Mouse (Mus musculus): ENCODE measurements at regions not wholly inside any gene's neighbourhood (a gene's known extent, or its start where the extent isn't known, plus 50 kb on each side); places are given as distances from the start of the nearest gene placed in this dataset.

DNA sequence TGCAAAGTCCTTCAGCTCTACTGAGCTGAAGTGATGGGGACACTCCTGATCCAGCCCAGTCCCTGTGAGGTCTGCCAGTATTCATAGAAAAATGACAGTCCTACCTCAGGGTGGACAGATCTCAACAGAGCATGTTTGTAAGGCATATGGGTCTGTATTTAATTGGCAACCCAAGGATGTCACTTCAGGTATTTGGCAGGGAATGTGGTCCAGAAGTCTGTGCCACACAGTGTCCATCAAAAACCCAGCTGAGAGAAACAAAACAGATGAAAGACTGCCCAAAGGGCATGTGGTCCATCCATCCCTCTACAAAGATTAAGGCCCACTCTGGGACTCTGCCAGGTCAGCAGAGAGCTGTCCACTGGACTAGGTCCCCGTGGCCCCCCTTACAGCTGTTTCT, 229.3 kb upstream of the Cadm1 start:
- Histone ChIP-seq H3K4me3 (ENCODE audit: control insufficient read depth in 1 of 2, insufficient read depth in 1 of 2, low read depth in 1 of 2, low read length in 2 of 2) (no peak overlapping the region), H3K4me1 (ENCODE audit: control insufficient read depth in 2 of 2, insufficient read depth in 2 of 2, low read length in 2 of 2) (no peaks in the 10 kb centered on the region), H3K9ac (ENCODE audit: low read length) (no peak overlapping the region), H3K36me3 (ENCODE audit: control insufficient read depth, insufficient read depth, low read length) (no peaks in the 10 kb centered on the region), H3K9me3 (ENCODE audit: control insufficient read depth, low read length) (no peaks in the 10 kb centered on the region), H3K4me2 (ENCODE audit: low read length) (no peak overlapping the region), H3K27me3 (ENCODE audit: control insufficient read depth, insufficient read depth, low read length) (peaks cover 17% of the 10 kb centered on the region), H3K27ac (replicated peaks in 1 of 2; ENCODE audit: control insufficient read depth in 1 of 2, insufficient read depth in 1 of 2, low read depth in 2 of 2, low read length in 2 of 2) (no peak overlapping the region)
- no peak for ATAC-seq (ENCODE audit: insufficient number of reproducible peaks, insufficient read depth, low FRiP score, low read depth)
- 36% methylated on average over 1 of the region's 1 CpGs for WGBS

DNA sequence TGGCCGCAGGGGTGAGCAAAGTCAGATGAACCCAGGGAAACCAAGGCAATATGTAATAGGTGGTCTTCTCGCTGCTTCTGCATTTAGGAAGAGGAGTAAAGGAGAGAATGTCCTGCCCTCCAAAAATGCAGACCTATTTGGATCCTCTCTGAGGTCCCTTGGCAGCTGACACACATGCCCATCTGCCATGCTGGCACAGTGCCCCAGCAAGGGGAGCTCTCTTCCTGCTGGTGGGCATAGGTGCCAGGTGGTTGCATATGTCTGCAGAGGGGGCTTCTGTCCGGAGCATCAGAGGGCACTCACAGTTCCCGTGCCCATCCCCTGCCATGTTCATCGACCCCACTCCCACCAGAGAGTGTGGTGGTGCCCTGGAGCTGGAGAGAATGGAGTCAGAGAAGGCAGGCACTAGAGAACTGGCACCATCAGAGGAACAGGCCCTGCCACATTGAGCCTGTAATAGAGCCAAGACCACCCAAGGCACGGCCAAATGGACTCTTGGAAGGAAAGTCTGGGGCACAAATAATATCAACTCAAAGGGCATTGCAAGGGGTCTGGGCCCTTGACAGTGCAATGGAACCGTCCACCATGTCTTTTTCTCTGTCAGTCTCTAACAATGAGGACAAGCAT, 222.7 kb upstream of the Cadm1 start:
- Histone ChIP-seq H3K9me3 (ENCODE audit: control insufficient read depth, low read length) (no peaks in the 10 kb centered on the region), H3K4me3 (ENCODE audit: control insufficient read depth in 1 of 2, insufficient read depth in 1 of 2, low read depth in 1 of 2, low read length in 2 of 2) (no peak overlapping the region), H3K4me2 (ENCODE audit: low read length) (peak overlapping the region; percentile 24), H3K36me3 (ENCODE audit: control insufficient read depth, insufficient read depth, low read length) (no peaks in the 10 kb centered on the region), H3K9ac (ENCODE audit: low read length) (no peak overlapping the region), H3K27ac (replicated peaks in 1 of 2; ENCODE audit: control insufficient read depth in 1 of 2, insufficient read depth in 1 of 2, low read depth in 2 of 2, low read length in 2 of 2) (no peak overlapping the region), H3K4me1 (ENCODE audit: control insufficient read depth in 2 of 2, insufficient read depth in 2 of 2, low read length in 2 of 2) (peaks cover 10 to 14% of the 10 kb centered on the region in 2 experiments), H3K27me3 (ENCODE audit: control insufficient read depth, insufficient read depth, low read length) (no peaks in the 10 kb centered on the region; the same call in 1 of the 2 replicates)
- WGBS = 89% methylated on average over 7 of the region's 7 CpGs
- no peak for ATAC-seq (ENCODE audit: insufficient number of reproducible peaks, insufficient read depth, low FRiP score, low read depth)

DNA sequence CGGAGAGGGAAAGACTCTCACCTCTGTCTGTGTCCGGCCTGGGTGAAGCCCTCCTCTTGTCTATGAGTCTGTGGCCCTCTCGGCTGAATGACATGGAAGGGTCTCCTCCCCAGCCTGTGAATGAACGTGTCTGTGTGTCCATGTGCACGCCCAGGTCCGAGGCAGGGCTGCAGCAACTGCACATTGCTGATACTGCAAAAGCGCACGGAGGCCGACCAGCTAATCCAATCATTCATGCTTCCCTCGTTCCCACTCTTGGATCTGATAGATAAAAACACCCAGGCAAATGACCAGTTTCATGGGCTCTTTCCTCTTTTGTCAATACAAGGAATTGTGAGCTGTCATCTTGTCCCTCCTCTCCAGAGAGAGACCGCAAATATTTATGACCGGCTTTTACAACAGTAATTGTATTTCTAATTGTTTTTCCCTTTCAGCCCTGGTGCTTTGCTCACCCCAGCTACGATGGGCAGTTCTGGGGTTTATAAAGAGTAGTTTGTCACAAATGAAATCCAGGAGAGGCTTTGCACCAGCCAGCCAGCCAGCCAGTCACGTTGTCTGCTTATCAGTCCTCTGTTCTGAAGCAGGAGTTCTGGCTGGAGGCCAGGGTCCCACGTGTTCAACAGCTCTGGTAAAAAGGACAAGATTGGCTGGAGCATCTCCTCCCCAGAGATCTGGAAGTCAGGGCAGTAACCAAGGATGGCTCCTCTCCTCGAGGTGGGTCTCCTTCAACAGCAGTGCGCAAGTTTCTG, 222.0 kb upstream of the Cadm1 start:
- 43% methylated on average over 17 of the region's 17 CpGs for WGBS
- Histone ChIP-seq H3K27me3 (ENCODE audit: control insufficient read depth, insufficient read depth, low read length) (no peaks in the 10 kb centered on the region), H3K4me1 (ENCODE audit: control insufficient read depth in 2 of 2, insufficient read depth in 2 of 2, low read length in 2 of 2) (peaks cover 10 to 14% of the 10 kb centered on the region in 2 experiments), H3K9ac (ENCODE audit: low read length) (no peak overlapping the region), H3K9me3 (ENCODE audit: control insufficient read depth, low read length) (no peaks in the 10 kb centered on the region), H3K27ac (replicated peaks in 1 of 2; ENCODE audit: control insufficient read depth in 1 of 2, insufficient read depth in 1 of 2, low read depth in 2 of 2, low read length in 2 of 2) (0 out of 4 replicates have a peak overlapping the region, but pooled peaks of 1 of the 2 experiments have one; percentile 20), H3K4me2 (ENCODE audit: low read length) (peak overlapping the region; percentile 24), H3K4me3 (ENCODE audit: control insufficient read depth in 1 of 2, insufficient read depth in 1 of 2, low read depth in 1 of 2, low read length in 2 of 2) (no peak overlapping the region), H3K36me3 (ENCODE audit: control insufficient read depth, insufficient read depth, low read length) (no peaks in the 10 kb centered on the region)
- peak; percentile 61 for ATAC-seq (ENCODE audit: insufficient number of reproducible peaks, insufficient read depth, low FRiP score, low read depth)

GRCm38 (mm10) chr9:47313433-47313832, 216.5 kb upstream of the Cadm1 start:
- H3K4me3 ChIP-seq (ENCODE audit: control insufficient read depth in 1 of 2, insufficient read depth in 1 of 2, low read depth in 1 of 2, low read length in 2 of 2) = no peak overlapping the region
- no peaks in the 10 kb centered on the region for H3K36me3 ChIP-seq (ENCODE audit: control insufficient read depth, insufficient read depth, low read length)
- H3K9me3 ChIP-seq (ENCODE audit: control insufficient read depth, low read length) = no peaks in the 10 kb centered on the region
- H3K4me1 ChIP-seq (ENCODE audit: control insufficient read depth in 2 of 2, insufficient read depth in 2 of 2, low read length in 2 of 2) = peaks cover 0 to 1% of the 10 kb centered on the region in 2 experiments; a peak in 2 of 4 replicates
- no peak overlapping the region for H3K9ac ChIP-seq (ENCODE audit: low read length)
- no peaks in the 10 kb centered on the region for H3K27me3 ChIP-seq (ENCODE audit: control insufficient read depth, insufficient read depth, low read length)
- no peak for ATAC-seq (ENCODE audit: insufficient number of reproducible peaks, insufficient read depth, low FRiP score, low read depth)
- H3K4me2 ChIP-seq (ENCODE audit: low read length) = no peak overlapping the region
- H3K27ac ChIP-seq (replicated peaks in 1 of 2; ENCODE audit: control insufficient read depth in 1 of 2, insufficient read depth in 1 of 2, low read depth in 2 of 2, low read length in 2 of 2) = no peak overlapping the region
- 68% methylated on average over 4 of the region's 4 CpGs for WGBS

DNA sequence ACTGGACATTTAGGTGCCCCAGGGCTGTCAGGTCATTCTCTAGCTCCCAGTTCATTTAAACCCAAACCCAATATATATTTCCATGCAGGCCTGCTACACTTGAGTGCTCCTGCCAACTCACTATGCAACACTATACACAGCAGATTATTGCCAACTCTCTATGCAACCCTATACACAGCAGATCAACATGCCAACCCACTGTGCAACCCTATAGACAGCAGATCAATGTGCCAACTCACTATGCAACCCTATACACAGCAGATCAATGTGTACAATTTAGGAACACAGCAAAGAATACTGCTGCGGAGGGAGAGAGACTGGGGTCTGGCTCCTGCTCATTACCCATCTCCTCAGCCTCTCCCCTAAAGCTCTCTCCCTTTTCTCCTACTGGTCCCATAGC, 215.7 kb upstream of the Cadm1 start:
- Histone ChIP-seq H3K27me3 (ENCODE audit: control insufficient read depth, insufficient read depth, low read length) (no peaks in the 10 kb centered on the region), H3K27ac (replicated peaks in 1 of 2; ENCODE audit: control insufficient read depth in 1 of 2, insufficient read depth in 1 of 2, low read depth in 2 of 2, low read length in 2 of 2) (no peak overlapping the region), H3K9ac (ENCODE audit: low read length) (no peak overlapping the region), H3K36me3 (ENCODE audit: control insufficient read depth, insufficient read depth, low read length) (no peaks in the 10 kb centered on the region), H3K4me1 (ENCODE audit: control insufficient read depth in 2 of 2, insufficient read depth in 2 of 2, low read length in 2 of 2) (no peaks in the 10 kb centered on the region), H3K9me3 (ENCODE audit: control insufficient read depth, low read length) (no peaks in the 10 kb centered on the region), H3K4me3 (ENCODE audit: control insufficient read depth in 1 of 2, insufficient read depth in 1 of 2, low read depth in 1 of 2, low read length in 2 of 2) (no peak overlapping the region), H3K4me2 (ENCODE audit: low read length) (no peak overlapping the region)
- no peak for ATAC-seq (ENCODE audit: insufficient number of reproducible peaks, insufficient read depth, low FRiP score, low read depth)
- 100% methylated on average over 1 of the region's 1 CpGs for WGBS

- Histone ChIP-seq H3K9ac (ENCODE audit: low read length) (no peak overlapping the region), H3K27me3 (ENCODE audit: control insufficient read depth, insufficient read depth, low read length) (peaks cover 16% of the 10 kb centered on the region), H3K9me3 (ENCODE audit: control insufficient read depth, low read length) (no peaks in the 10 kb centered on the region), H3K4me3 (ENCODE audit: control insufficient read depth in 1 of 2, insufficient read depth in 1 of 2, low read depth in 1 of 2, low read length in 2 of 2) (no peak overlapping the region), H3K36me3 (ENCODE audit: control insufficient read depth, insufficient read depth, low read length) (no peaks in the 10 kb centered on the region), H3K27ac (replicated peaks in 1 of 2; ENCODE audit: control insufficient read depth in 1 of 2, insufficient read depth in 1 of 2, low read depth in 2 of 2, low read length in 2 of 2) (no peak overlapping the region), H3K4me2 (ENCODE audit: low read length) (no peak overlapping the region), H3K4me1 (ENCODE audit: control insufficient read depth in 2 of 2, insufficient read depth in 2 of 2, low read length in 2 of 2) (no peaks in the 10 kb centered on the region)
- no peak for ATAC-seq (ENCODE audit: insufficient number of reproducible peaks, insufficient read depth, low FRiP score, low read depth)
- WGBS = 94% methylated on average over 1 of the region's 1 CpGs
Measured at GRCm38 (mm10) chr9:47320345-47320744, 209.6 kb upstream of the Cadm1 start.

GRCm38 (mm10) chr9:47321106-47321789, 208.7 kb upstream of the Cadm1 start:
- H3K9me3 ChIP-seq (ENCODE audit: control insufficient read depth, low read length) = no peaks in the 10 kb centered on the region
- H3K9ac ChIP-seq (ENCODE audit: low read length) = no peak overlapping the region
- WGBS = 81% methylated on average over 10 of the region's 10 CpGs
- H3K4me3 ChIP-seq (ENCODE audit: control insufficient read depth in 1 of 2, insufficient read depth in 1 of 2, low read depth in 1 of 2, low read length in 2 of 2) = no peak overlapping the region
- no peaks in the 10 kb centered on the region for H3K4me1 ChIP-seq (ENCODE audit: control insufficient read depth in 2 of 2, insufficient read depth in 2 of 2, low read length in 2 of 2)
- no peaks in the 10 kb centered on the region for H3K36me3 ChIP-seq (ENCODE audit: control insufficient read depth, insufficient read depth, low read length)
- ATAC-seq (ENCODE audit: insufficient number of reproducible peaks, insufficient read depth, low FRiP score, low read depth) = no peak
- no peak overlapping the region for H3K4me2 ChIP-seq (ENCODE audit: low read length)
- H3K27me3 ChIP-seq (ENCODE audit: control insufficient read depth, insufficient read depth, low read length) = peaks cover 21% of the 10 kb centered on the region
- H3K27ac ChIP-seq (replicated peaks in 1 of 2; ENCODE audit: control insufficient read depth in 1 of 2, insufficient read depth in 1 of 2, low read depth in 2 of 2, low read length in 2 of 2) = no peak overlapping the region
